In the genomic region with DNA sequence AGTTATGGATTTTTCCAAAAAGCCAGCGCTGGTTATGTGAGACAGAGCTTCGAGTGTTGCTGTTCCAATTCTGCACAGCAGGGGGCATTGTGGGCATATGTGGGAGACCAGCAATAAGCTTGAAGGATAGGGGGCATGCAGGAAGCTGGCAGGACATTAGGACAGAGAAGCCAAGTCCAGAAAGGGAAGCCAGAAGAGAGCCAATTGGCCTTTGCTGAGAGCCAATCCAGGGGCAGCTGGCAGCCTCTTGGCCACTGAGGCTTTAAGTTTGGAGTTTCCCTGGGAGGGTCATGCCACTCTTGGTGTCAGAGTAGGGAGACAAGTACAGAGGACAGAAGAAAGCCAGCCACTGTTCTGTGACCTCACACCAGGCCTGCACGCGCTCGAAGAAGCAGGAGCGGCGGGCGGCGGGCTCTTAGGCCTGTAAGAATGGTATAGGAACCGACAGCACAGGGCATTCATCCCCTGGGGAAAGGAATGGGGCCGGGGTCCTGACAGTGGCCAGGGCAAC, we compare ENCODE assay signal across 8 mouse cellular contexts. TPM values are rescaled to one million over a fixed set of nuclear protein-coding genes. Genes with fewer than 3 reads are reported as not detected.
DNase-seq lines count a peak whose midpoint lies in the region; ATAC-seq lines count a peak whose summit lies in the region.

No protein-coding gene starts in this region.

- DNase-seq in adrenal gland, adult (ENCODE audit: inconsistent age in 2 of 2, low spot score in 1 of 2): peak; percentile 92 to 97
- peak; percentile 89 for DNase-seq in embryo, embryonic 10 days (ENCODE audit: low spot score)
- DNase-seq in gastrocnemius, postnatal 14 days: peak; percentile 89
- peak; percentile 77 to 95 for DNase-seq in left cerebral cortex, adult 9 months (ENCODE audit: low spot score in 2 of 2)
- DNase-seq in right cerebral cortex, postnatal 14 days: peak; percentile 94
- peak; percentile 82 for DNase-seq in urinary bladder, postnatal 25 days (ENCODE audit: low spot score)

- intact Hi-C loops in gastrocnemius, postnatal 14 days (cut with DNase I; ENCODE audit: low total_unique reads): no loop called here

- peak; percentile 67 for ATAC-seq in inflammation-experienced regulatory T-cells, adult 6 months
- peak; percentile 92 for ATAC-seq in megakaryocyte-erythroid progenitor cell, adult 5-6 weeks (replicated peaks; ENCODE audit: low FRiP score, low TSS enrichment, poor library complexity, severe bottlenecking)

RNA-seq across cellular contexts. Expression of a gene that starts 52.4 kb away (rescaled TPM):
- 1,000 to 10,000 TPM; 1,512 to 1,606 TPM for total RNA-seq in gastrocnemius, postnatal 14 days (2021)
- under 1 TPM in 2 of 3 experiments, not detected in 1; 0.12 to 0.73 TPM for polyA plus RNA-seq in inflammation-experienced regulatory T-cells, adult 6 months (2017; shearing (Covaris generic))
- 2.3 and 9.7 TPM in 2 replicates for total RNA-seq in megakaryocyte-erythroid progenitor cell, adult 5-6 weeks (2014; fragmentation: Nextera tagmentation)
- 6.9 and 9.5 TPM in 2 replicates for total RNA-seq in megakaryocyte-erythroid progenitor cell, adult 5-6 weeks (2017)

Comparison
In these comparisons a context has a peak if more than half of its experiments do, and no peak if none do; other contexts are left out.
1. Peak in every context shown above with its lines: DNase-seq and ATAC-seq.
2. RNA of a gene that starts 52.4 kb away (total RNA-seq): 1,512 to 1,606 TPM in gastrocnemius, postnatal 14 days; 2.3 to 9.7 TPM in megakaryocyte-erythroid progenitor cell, adult 5-6 weeks; every median in the first group is over 100 times any median in the second.